Mouse (Mus musculus): ENCODE measurements around the gene Arpin.

Gene Arpin

DNA sequence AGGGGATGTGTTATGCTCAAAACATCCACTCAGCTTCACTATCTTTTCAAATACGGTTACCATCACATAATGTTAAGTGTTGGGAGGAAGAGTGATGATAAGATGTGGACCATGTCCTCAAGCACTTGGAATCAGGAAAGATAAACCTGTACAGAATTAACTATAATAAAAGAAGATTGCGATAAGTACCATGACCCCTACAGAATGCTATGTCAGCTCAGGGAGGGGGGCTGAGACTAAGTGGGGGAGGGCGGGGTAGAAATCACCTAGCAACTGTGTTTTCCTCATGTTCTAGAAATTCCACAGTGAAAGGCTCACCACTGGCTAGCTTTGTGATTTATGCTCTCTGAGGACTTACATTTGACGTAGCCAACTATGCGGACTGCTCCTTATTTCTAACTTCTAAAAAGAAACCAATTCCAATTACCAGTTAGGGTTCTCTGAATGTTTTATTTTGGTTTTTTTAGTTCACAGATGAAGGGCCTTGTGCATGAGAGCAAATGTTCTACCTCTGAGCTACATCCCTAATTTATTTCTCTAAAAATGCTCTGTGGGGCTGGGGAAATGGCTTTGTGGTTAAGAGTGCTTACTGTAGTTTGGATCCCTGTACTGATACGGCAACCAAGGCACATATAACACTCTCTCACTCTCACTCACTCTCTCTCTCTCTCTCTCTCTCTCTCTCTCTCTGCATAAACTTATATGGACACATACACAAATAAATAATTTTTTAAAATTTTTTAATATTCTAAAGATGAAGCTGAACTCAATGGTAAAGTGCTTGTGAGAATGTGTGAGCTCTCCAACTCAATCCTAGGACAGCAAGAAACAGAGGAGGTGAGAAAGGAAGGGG is 42.4 kb downstream of the Arpin start:
- DNase-seq (ENCODE audit: low spot score in 2 of 2) = no peak

DNA sequence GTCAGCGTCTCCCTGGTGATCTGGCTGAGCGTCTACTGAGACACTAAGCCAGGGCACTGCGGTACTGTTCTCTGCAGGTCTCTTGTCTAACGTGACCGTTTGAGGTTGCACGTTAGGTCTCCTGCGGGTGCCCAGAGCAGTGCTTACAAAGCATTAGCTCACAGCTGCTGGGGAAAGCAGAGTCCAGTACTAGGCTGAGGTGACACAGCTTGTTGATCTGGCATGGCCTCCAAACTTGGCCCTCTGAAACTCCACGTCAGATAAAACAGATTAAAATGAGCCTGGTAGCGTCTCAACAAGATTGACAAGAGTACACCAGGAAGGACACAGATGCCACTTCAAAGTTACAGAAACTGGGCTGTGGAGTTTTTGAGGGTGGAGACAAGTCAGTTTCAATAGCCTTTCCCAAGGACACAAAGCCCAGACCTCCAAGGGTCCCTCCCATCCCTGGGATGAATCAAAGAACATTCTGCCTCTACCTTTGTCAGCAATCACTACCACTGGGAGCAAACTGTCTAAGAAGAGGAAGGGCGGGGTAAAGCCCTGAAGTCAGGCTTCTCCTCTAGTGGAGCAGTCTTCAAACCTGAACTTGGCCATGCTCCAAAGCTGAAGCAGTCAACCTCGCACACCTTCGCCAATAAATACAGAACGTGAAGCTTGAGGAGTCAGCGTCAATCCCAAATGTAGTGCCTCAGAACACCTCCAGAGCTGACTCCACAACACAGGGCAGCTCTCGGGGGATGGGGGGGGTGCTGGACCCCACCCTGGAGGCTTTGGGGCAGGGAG is 44.5 kb downstream of the Arpin start:
- DNase-seq (ENCODE audit: low spot score in 2 of 2) = no peak

DNA sequence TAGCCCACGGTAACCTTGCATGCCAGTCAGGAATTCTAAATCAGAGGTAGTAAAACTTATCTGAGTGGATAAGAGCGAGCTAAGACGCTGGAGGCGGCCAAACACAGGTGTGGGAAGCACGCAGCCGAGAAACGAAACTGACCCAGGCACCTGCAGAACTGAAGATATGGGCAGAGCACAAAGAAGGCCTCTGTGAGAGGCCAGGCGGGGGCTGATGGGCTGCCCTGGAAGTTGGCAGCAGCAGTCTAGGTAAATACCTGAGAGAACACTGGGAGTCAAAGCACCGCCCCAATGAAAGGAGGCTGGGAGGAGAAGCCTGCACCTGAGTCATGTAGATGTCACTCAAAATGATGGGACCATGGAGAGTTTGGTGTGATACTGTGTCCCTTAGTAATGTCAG is 46.6 kb downstream of the Arpin start:
- no peak for DNase-seq (ENCODE audit: low spot score in 2 of 2)

DNA sequence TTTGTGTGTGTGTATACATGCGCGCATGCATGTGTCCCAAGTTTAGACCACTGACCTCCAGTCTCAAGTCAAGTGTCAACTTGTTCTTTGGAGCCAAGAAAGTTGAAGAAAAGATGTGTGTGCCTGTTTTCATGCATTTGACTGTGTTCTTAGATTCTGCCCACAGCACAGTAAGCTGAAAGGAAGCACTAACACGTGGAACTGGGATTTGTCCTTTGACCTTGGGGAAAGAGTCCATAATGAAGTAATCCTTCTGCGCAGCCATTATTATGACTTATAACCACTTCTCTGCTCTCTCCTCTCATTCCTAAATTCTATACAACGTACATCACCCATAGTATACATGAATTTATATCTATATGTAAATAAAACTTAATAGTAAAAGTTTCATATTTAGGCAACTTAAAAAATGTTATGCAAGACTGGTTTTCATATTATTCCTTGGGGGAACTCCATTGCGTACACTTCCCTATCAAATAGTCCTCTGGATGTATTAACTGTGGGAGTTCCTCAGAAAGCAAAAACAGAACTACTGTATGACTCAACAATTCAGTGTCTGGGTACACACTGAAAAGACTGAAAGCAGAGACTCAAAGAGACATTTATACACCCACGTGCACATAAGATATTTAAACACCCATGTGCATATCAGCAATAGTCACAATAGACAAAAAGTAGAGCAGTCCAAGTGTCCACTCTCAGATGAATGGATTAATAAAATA is 51.4 kb downstream of the Arpin start:
- no peak for DNase-seq (ENCODE audit: low spot score in 2 of 2)

DNA sequence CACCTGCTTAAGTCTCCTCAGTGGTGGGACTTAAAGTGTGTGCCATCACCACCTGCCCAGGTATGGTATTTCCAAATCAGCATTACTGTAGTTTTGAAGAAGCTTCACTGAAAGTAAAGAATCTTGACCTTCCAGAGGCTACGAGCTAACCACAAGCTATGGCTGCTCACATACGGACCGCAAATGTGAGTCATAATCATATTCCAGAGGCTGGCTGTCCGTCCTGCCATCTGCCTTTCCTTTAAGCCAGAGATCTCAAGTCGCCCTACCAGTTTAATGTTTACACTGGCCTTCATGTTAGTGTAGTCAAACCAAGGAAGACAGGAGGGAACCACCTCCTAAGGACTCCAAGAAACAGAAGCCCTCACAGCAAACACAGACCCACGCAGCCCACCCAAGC is 53.3 kb downstream of the Arpin start:
- DNase-seq (ENCODE audit: low spot score in 2 of 2) = no peak

DNA sequence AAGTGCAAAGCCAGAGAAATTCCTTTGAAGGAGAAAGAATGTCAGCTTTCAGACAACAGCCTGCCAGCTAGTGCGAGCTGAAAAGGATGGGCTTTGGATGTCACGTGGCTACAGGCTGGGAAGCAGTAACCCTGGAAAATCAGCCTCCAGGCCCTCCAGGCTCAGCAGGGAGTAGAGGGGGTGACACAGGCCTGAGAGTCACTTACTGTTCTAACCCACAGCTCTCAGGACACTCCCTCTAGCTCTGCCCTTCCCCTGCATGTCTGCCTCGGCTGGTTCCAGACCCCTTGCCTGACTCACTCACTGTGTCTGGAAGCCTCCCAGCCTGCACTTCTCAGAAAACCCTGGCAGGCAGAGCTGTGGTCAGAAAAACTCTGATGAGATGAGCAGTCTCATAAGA is 54.2 kb downstream of the Arpin start:
- DNase-seq (ENCODE audit: low spot score in 2 of 2) = no peak

DNA sequence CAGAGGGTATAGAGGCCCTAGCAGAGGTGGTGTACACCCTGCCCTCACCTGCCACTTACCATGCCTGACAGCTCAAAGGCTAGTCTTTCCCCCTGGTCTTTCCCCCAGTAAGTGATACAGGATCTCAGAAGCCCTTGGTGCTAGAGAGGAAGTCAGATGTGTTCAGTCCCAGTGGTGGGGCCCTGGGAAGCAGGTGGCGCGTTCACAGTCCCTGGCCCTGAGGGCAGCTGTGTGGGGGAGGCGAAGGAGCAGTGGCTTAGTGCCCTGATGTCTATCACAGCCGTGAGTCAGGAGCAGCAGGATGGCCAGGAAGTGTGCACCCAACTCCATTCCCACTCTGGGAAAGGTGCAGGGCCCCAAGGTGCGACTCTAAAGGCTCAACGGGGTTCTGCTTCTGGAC is 55.1 kb downstream of the Arpin start:
- no peak for DNase-seq (ENCODE audit: low spot score in 2 of 2)

DNA sequence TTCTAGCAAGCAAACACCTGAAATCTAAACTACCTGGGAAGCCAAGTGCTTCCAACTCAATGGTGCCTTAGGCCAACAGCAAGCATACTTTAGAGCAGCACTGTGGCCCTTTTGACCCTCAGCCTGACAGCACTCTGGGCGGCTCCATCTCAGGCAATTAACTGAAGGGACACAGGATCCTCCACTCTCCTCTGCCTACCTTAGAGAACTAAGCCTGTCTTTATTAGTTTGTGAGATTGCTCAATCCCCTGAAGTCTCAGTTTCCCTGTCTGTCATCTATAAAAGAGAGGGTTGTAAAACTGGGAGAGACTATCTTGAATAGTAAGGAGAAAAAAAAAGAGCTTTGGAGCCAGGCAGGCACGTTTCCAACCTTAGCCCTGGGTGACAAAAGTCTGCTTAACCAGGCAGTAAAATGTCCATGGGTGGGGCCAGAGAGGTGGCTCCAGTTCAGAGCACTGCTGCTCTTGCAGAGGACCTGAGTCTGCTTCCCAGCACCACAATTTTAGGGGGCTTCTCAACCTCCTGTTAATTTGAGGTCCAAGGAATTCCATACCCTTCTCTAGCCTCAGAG is 56.6 kb downstream of the Arpin start:
- no peak for DNase-seq (ENCODE audit: low spot score in 2 of 2)

Data from spleen, postnatal 10 days (tissue).